Mouse (Mus musculus) bone marrow macrophage, adult 2 months (primary cell): ENCODE measurements around the gene Pla2g6.

Experiments used
- CTCF ChIP-seq: IDR thresholded peaks from 2 replicates; pipeline ENCODE4 v1.5.1; 2012; ENCODE audit warnings: low read depth, mild to moderate bottlenecking, low read length, moderate library complexity
- POLR2A ChIP-seq: IDR thresholded peaks from 2 replicates; pipeline ENCODE4 v1.6.1; 2012; ENCODE audit warnings: mild to moderate bottlenecking, low read depth, low read length, borderline replicate concordance

DNA sequence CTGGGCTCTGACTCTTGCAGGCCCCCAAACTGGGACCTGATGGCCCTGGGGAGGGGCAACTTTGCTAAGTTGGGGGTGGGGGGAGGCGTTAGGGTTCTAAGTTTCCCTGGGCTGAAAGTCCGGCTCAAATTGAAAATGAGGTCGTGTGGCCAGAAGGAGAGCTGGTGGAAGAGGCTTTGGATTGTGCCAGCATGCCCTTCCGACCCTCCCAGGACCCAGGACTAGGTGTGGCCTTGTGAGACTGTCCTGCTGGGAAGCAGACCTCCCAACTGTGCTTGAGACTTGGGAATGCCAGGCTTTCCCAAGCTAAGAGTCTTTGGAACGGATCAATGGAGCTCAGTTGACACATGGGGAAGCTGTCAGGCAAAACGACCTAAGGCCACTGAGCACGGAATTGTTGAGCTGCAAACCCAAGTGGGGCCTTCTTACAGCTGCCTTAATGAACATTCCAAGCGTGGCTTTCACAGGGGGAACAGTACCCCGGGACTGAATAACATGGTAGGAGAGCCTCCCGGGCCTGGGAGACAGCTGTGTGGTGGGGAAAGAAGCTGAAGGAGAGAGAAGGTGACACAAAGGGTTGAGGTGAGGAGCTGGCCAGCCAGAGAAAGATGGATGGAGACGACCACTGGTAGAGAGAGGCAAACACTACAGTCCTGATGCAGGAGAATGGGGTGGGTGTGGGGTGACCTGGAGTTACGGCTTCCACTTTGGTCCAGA lies 29.9 kb upstream of the Pla2g6 start:
- TF ChIP-seq POLR2A (no peak), CTCF (no peak)
